Mouse (Mus musculus) gastrocnemius, postnatal 36 days (tissue): ENCODE data around the gene Fcgr2b. TPM values are rescaled to one million over a fixed set of nuclear protein-coding genes. Genes with fewer than 3 reads are reported as not detected.

Experiments
- DNase-seq, 2 experiments: peaks; one replicate each; pipeline ENCODE4 v3.0.0; 2022
- intact Hi-C: fragments of 180-260 bp; cut with DNase I; formaldehyde crosslinking; loops from one replicate; pipeline ENCODE4 v1.15.1; 2025
- long read RNA-seq, 2 experiments: library from polyadenylated mRNA; stranded (forward); transcript quantifications; one replicate each; pipeline ENCODE4 v2.0.0; 2021
- total RNA-seq, 2 experiments: library from RNA; stranded (reverse); gene quantifications; 2 replicates each; pipeline ENCODE4 v1.2.3; 2021

Fcgr2b gene
- total RNA-seq = 1 to 10 TPM; 2.2 to 2.4 TPM
- long read RNA-seq, experiment 1, partial matches to known transcripts = 0 of 1 reads
- long read RNA-seq, experiment 1, other reads (novel, unspliced or antisense) = 0 of 1 reads
- long read RNA-seq, experiment 2 = 0 reads

DNA sequence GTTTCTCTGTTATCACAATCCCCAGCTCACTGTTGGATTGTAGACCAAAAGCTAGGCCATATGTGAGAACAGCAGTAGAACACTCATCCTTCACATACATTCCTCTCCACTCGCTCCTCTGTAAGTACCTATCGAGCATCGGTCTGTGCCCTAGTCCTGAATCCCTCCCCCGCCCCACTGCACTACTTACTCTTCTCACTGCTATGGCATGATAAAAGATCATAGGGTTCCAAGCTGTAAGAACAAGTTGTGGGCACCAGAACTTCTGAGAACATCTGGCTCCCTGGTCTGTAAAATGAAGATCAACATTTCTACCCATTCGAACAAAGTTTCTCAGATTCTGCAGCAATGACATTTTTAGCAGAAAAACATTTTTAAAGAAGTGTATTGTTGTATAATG, at the start of gene Fcgr2b:
Gene Fcgr2b, minus strand, starts transcription at position 101 of the 400 bp plus-strand sequence.
- intact Hi-C loops = no loop called here
- no peak for DNase-seq

GRCm38 (mm10) chr1:171019311-171019950, 43.1 kb upstream of the Fcgr2b start:
- intact Hi-C loops = no loop called here
- no peak for DNase-seq

GRCm38 (mm10) chr1:171018737-171019136, 42.4 kb upstream of the Fcgr2b start, which contains the start of gene Fcgr4:
Gene Fcgr4 (plus strand): TSS chr1:171018920.
- intact Hi-C loops = no loop called here
- DNase-seq = no peak

- DNase-seq = no peak
- intact Hi-C loops = no loop called here
Measured at GRCm38 (mm10) chr1:171017468-171018158, 41.3 kb upstream of the Fcgr2b start.

- intact Hi-C loops = no loop called here
- DNase-seq = no peak
Measured at GRCm38 (mm10) chr1:171016676-171017356, 40.5 kb upstream of the Fcgr2b start.

DNA sequence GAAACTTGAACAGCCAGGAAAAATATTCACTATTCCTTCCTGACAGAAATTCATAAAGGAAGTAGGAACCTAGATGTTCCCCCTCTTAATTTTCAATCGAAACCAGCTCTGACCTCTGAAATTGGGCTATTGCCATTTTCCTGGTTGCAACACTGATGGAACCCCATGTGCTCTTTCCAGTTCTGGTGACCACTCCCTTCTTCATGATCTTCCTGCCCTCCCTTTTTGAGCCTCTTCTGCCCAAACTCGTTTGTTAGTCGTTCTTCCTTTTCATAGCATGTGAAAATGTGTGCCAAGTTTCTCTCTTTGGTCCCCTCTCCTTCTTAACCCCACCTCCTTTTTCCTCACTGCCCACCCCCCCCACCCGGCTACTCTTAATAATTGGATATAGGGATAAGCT, 35.4 kb upstream of the Fcgr2b start:
- intact Hi-C loops = no loop called here
- DNase-seq = no peak

- intact Hi-C loops = no loop called here
- no peak for DNase-seq
Measured at GRCm38 (mm10) chr1:171006905-171007304, 30.6 kb upstream of the Fcgr2b start.

- intact Hi-C loops = no loop called here
- no peak for DNase-seq
Measured at GRCm38 (mm10) chr1:171006335-171006734, 30.0 kb upstream of the Fcgr2b start.

GRCm38 (mm10) chr1:171005586-171005985, 29.2 kb upstream of the Fcgr2b start:
- DNase-seq = no peak
- intact Hi-C loops = no loop called here

DNA sequence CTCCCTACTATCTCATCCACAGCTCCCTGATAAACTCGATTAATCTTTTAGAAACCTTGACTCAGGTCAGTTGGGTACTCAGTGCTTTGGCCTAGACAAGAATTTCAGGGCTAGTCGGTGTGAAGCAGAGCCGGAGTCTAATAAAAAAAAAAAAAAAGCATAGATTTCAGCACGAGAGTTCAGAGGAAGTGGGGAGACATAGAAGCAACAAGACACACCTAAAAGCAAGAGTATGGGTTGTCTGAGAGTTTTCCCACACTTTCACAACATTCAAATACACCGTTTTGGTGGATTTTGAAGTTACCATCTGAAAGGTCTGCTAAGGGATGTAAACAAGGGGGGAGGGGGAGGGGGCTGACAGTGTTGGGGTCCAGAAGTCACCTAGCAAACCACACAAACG, 28.7 kb upstream of the Fcgr2b start:
- intact Hi-C loops = no loop called here
- DNase-seq = no peak

GRCm38 (mm10) chr1:170999811-171000210, 23.5 kb upstream of the Fcgr2b start:
- intact Hi-C loops = no loop called here
- no peak for DNase-seq

DNA sequence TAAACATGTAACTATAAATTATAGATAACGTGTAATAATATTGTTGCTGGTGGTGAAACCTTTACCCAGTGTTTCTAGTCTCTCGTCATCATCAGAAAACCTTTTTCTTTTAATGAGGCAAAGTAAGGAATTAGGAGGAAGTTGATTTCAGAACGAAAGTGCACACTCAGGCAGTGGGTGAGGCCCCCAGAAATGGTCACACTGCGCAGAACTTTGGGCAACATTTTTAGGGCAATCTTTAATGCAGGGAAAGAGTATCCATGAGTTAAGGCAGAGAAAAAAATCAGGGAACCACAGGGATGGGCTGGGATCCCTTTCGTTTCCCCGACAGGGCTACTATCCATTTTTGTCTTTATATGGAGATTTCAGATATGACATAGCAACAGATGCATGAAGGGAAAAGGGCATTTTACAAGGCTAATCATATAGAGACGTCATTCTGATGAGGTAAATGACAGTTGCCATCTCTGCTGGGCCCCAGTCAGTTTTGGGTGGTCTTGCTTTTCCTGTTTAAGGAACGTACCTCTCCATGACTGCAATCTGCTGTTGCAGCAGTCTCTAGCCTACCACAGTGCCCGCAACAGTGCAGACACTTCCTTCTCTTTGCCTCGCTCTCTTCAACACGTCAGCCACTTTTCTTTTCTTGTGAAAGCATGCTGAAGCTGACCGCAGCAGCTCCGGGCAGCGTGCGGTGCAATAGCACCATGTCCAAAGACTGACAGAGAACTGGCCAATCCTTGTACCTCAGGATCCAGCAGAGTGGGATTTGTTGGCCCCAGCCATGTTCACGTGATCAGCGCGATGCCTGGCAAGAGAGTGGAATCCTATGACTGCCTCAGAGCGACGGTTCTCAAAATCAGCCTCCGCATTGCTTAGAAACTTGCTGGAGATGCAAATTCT, 21.7 kb upstream of the Fcgr2b start:
- intact Hi-C loops = no loop called here
- peak; percentile 9 to 30 for DNase-seq

DNA sequence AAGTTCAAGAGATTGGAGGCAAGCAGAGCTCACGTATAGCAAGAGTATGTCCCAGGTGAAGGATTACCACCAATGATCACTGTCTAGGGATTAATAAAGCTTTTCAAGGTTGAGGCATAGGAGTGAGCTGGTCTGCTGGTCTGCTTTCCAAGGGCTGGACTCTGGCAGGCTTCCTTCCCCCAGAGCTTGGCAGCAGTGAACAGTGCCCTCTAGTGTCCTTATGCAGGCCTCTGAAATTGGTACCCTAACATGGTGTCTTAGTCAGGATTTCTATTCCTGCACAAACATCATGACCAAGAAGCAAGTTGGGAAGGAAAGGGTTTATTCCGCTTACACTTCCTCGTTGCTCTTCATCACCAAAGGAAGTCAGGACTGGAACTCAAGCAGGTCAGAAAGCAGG, 20.4 kb upstream of the Fcgr2b start:
- DNase-seq = peak in 1 of 2 experiments; percentile 24
- intact Hi-C loops = no loop called here

DNA sequence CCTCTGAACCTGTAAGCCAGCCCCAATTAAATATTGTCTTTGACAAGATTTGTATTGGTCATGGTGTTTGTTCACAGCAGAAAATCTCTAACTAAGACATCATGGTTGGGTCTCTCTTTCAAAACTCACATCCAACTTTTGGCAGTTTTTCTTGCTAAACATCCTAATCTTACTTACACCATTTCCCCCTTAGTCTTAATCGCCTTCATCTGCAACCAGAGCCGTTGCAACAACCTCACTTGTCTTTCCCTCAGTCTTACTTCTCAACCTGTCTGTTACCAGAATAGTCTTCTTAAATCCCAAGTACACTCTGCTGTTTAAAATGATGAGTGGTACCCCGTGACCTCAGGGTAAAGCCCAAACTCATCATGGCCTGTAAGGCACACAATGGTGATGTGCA, 19.7 kb upstream of the Fcgr2b start:
- intact Hi-C loops = no loop called here
- DNase-seq = no peak

GRCm38 (mm10) chr1:170992550-170992949, 16.2 kb upstream of the Fcgr2b start:
- intact Hi-C loops = no loop called here

GRCm38 (mm10) chr1:170989656-170990055, 13.3 kb upstream of the Fcgr2b start:
- intact Hi-C loops = no loop called here
- DNase-seq = no peak

More at GRCm38 (mm10) chr1:170992550-170992949, 16.2 kb upstream of the Fcgr2b start:
- no peak for DNase-seq

GRCm38 (mm10) chr1:170985861-170986260, 9.5 kb upstream of the Fcgr2b start:
- intact Hi-C loops = no loop called here
- no peak for DNase-seq

GRCm38 (mm10) chr1:170985092-170985491, 8.7 kb upstream of the Fcgr2b start:
- intact Hi-C loops = no loop called here
- no peak for DNase-seq

- intact Hi-C loops = no loop called here
- no peak for DNase-seq
Measured at GRCm38 (mm10) chr1:170983066-170983465, 6.7 kb upstream of the Fcgr2b start.

- intact Hi-C loops = no loop called here
- no peak for DNase-seq
Measured at GRCm38 (mm10) chr1:170982301-170982700, 6.0 kb upstream of the Fcgr2b start.
